Mouse (Mus musculus) ES-E14 (cell line): ENCODE data around the gene Btbd3.

Experiments used
- CHD2 ChIP-seq: IDR thresholded peaks from 2 replicates; pipeline ENCODE4 v1.6.1; 2014; ENCODE audit warnings: mild to moderate bottlenecking, low read depth, low read length, inconsistent platforms
- HCFC1 ChIP-seq: IDR thresholded peaks from 2 replicates; pipeline ENCODE4 v1.6.1; 2012; ENCODE audit warnings: low read length, inconsistent platforms, borderline replicate concordance; ENCODE audit not compliant: insufficient read depth
- MAFK ChIP-seq: IDR thresholded peaks from 2 replicates; pipeline ENCODE4 v1.6.1; 2014; ENCODE audit warnings: mild to moderate bottlenecking, low read depth, low read length, inconsistent platforms; ENCODE audit not compliant: insufficient read depth
- ZC3H11A ChIP-seq: IDR thresholded peaks from 2 replicates; pipeline ENCODE4 v1.6.1; 2012; ENCODE audit warnings: low read depth, mild to moderate bottlenecking, inconsistent platforms, low read length, borderline replicate concordance
- ZNF384 ChIP-seq: IDR thresholded peaks from 2 replicates; pipeline ENCODE4 v1.6.1; 2012; ENCODE audit warnings: low read depth, low read length, inconsistent platforms

DNA sequence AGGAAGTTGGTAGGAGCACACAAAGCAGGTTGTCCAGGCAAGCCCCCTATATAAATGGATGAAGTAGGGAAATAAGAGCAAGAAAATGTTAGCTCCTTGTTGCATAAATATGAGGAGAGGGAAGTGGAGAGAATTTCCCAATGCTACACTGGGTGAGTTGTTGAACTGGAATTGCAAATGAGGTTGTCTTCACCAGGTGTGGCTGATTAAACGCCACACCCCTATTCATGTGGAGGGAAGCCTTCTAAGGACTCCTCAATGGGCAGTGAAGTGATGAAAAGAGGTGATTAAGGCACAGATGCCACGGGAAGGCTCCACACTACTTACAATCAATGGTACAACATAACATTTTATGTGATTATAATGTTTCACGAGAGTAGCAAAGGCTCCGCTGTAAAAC, 70.0 kb downstream of the Btbd3 start:
- TF ChIP-seq MAFK (no peak), CHD2 (no peak), ZNF384 (no peak), ZC3H11A (no peak), HCFC1 (no peak)
